Mouse (Mus musculus): ENCODE results near the gene Med13l.

DNA sequence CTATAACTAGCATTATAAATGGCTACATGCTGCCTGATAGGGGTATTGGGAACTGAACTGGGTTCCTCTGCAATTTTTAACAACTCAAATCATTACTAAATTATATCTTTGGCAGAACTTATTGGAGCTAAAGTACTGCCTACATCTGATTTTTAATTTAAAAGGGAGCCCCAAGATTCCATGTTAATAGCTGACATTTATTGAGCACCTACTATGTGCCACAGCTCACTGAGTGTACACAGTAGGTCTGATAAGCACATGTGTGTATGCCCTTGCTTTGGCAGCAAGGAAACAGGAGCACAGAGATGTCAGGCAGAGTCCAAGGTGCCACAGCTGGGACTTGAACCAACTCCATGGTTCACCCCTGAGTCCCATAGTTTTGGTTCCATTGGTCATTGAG lies 7.2 kb upstream of the Med13l start:
- TF ChIP-seq CTCF (IDR thresholded peaks at IDR 0.05; ENCODE audit: borderline replicate concordance, control insufficient read depth, extremely low read depth, insufficient read depth, low read length, poor library complexity) (no peak), POLR2A (IDR thresholded peaks at IDR 0.05; ENCODE audit: control insufficient read depth, extremely low read depth, insufficient read depth, low read length, poor library complexity) (no peak)
